Mouse (Mus musculus) retina, embryonic 14.5 days (tissue): ENCODE measurements around the gene Krtap19-4.

Experiments
- DNase-seq: peaks from one replicate; pipeline ENCODE4 v3.0.0-alpha.2; 2015; ENCODE audit warnings: low spot score

Gene Krtap19-4

DNA sequence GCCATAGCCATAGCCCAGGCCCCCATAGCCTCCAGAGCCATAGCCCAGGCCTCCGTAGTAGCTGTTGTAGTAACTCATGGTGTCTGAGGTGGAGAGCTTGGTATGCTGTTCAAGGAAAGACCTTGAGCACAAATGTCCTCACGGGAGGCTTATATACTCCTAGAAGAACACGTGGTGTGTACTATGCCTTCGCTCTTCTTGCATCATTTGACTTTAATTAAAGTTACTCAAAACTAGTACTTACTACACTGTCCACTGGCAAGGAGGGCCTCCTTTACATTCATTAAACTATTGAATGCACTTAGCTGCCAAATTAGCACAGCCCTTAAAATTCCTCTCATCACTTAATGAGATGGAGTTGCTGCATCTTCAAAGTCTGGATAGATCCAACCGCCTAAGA is at the start of gene Krtap19-4:
Gene Krtap19-4, minus strand, starts transcription at position 101 of the 400 bp plus-strand sequence.
- no peak for DNase-seq

DNA sequence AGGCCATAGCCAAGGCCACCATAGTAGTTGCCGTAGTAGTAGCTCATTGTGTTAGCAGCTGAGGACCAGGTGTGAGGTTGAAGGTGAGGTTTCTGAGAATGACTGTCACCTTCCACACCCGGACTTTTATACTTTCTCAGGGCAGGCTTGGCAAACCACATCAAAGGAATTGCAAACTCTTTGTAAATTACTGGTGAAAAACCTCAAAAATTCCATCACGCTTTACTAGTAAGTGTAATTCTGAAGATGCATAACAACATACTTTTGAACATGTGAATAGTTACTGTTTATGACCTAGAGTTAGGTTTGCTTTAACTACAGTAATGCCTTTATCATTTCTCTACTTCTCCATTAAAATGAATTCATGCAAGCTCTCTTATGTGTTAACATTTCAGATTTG is 47.3 kb upstream of the Krtap19-4 start, which contains the start of gene Krtap19-9b:
Gene Krtap19-9b, minus strand, starts transcription at position 101 of the 400 bp plus-strand sequence.
- DNase-seq = no peak

DNA sequence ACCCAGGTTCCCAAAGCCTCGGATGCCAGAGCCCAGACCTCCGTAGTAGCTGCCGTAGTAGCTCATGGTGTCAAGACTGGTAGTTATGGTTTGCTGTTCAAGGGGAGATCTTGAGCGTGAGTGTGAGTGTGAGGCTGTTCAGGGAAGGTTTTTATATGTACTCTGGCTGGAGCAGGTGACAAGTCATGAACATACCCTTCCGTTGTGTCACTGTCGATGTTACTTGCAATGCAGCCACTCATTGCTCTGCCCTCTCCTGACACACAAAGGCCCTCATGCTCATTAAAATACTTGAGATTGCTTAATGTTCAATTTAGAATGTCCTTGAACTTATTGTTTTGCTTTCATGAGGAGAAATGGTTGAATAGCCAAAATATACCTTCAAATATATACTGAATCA is 11.5 kb upstream of the Krtap19-4 start, which contains the start of gene Krtap19-5:
Gene Krtap19-5, minus strand, starts transcription at position 101 of the 400 bp plus-strand sequence.
- no peak for DNase-seq

DNA sequence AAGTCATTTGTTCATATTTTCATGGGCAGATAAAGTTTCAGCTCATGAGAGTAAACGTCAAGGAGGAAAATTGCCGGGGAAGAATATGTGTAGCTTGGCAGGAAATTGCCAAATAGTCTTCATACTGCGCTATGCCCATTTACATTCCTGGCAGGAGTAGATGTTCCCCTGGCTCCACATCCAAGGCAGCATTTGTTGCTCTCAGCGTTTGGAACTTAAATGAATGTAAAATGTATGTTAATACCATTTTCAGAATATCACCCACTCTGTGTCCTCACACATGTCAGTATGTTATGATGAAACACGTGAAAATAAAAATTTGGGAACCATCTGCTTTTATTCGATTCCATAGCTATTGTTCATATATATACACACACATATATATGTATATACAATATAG is 2.0 kb upstream of the Krtap19-4 start:
- no peak for DNase-seq

DNA sequence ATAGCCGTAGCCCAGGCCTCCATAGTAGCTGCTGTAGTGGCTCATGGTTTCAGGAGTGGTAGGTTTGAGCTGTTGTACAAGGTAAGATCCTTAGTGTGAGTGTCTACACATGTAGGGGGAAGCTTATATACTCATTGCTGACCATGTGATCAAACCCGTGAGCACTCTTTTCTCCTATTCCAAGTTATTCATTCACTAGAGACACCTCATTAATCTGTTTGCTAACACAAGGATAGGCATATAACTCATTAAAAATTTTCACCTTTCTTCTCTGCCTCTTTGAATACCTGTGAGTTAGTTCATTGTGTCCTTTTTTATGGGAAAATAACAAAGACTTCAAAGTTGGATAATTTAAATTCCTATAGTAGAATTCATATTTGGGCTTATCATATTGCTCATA is 7.0 kb downstream of the Krtap19-4 start, which contains the start of gene Krtap19-3:
Gene Krtap19-3, minus strand, starts transcription at position 101 of the 400 bp plus-strand sequence.
- DNase-seq = no peak

DNA sequence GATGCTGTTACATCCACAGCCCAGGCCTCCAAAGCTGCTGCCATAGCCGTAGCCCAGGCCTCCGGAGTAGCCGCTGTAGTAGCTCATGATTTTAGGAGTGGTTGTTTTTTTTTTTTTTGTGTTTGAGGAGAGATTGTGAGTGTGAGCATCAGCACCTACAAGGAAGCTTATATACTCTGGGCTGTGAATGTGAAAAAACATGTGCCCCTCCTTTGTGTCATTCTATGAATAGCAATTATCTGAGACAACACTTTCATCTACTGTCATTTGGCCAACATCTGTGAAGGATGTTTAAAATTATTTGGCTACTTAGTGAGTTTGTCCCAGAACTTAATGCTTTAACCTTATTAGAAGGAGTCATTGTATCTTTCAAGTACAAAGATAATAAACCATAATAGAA is 10.7 kb downstream of the Krtap19-4 start, which contains the start of gene Krtap19-2:
Gene Krtap19-2, minus strand, starts transcription at position 101 of the 400 bp plus-strand sequence.
- DNase-seq = no peak

DNA sequence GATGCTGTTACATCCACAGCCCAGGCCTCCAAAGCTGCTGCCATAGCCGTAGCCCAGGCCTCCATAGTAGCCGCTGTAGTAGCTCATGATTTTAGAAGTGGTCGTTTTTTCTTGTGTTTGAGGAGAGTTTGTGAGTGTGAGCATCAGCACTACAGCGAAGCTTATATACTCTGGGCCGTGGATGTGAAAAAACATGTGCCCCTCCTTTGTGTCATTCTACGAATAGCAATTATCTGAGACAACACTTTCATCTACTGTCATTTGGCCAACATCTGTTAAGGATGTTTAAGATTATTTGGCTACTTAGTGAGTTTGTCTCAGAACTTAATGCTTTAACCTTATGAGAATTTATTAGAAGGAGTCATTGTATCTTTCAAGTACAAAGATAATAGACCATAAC is 15.6 kb downstream of the Krtap19-4 start, which contains the start of gene Krtap19-1:
Gene Krtap19-1, minus strand, starts transcription at position 101 of the 400 bp plus-strand sequence.
- no peak for DNase-seq

DNA sequence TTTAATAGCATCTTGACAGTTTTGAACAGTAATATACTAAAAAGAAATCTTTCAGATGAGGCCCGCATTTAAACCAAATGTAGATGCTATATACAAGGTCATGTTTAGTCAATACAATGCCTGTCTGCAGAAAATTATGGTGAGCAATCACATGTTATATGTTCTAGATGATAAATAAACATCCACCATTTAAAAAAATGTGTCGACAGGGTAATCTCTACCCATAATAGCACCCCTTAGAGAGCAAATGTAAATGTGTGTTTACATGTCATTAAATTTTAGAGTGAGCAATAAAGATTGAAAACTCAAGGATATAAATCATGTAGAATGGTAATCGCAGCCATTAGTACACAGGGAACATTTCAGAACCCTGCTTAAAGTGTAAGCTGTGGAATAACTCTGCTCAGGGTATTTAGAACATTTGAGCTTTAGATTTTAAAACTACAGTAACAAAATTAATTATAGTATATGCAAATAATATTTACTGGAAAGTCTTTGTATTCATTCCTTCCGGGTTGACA is 19.9 kb downstream of the Krtap19-4 start:
- no peak for DNase-seq

DNA sequence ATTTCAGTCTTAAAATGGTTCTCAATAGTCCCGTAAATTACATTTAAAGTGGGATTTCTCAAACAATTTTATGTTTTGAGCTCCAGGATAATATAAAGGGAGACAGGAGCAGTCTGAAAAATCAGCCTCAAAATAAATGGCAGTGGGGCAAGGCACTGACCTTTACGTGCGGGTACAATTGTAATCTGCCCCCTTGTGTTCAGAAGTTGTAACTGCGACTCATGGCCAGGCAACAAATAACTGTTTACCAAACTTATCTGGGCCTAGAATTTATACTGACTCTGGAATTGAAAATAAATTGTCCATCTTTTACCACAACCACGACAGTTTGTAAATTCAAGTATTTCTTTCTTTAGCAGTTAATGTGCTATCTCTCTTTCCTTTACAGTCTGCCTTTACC is 33.4 kb downstream of the Krtap19-4 start:
- peak; percentile 73 for DNase-seq

DNA sequence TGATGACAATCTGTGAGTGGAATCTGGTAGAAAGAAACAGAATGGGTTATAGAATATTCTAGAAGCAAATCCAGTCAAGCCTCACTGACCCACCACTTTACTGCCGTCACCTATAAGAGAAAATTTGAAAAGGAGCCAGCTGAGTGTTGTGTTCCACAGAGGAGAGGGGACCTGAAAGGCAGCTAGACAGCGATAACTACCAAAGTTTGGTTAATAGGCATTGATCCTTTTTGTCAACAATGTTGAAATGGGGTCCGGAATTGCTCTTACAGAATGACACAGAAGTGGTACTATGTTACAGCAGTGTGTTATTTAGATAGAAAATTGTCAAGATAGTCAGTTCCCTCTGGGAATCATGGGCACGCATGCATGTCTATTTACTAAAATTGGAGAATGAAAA is 36.3 kb downstream of the Krtap19-4 start:
- DNase-seq = no peak

DNA sequence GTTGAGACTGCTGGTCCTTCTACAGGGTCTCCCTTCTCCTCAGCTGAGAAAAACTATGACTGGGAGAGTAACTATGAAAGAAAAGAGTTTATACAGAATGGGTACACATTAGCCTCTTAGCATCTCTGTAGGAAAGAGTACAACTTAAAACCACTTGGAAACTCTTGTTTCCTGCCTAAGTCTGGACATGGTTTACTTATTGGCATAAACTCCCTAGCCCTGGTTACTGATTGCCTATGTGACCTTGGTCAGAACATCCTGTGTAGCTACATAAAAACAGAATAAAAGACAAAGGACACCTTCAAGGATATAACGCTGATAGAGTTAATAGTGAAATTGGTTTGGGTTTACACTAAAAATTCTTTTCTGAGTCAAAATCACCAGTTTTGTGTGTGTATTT is 37.5 kb downstream of the Krtap19-4 start:
- no peak for DNase-seq
